Mouse (Mus musculus) CH12F3 (cell line): ENCODE measurements around the gene Kdm2a.

Experiments used
- in situ Hi-C: fragments of 300-500 bp; cut with MboI; formaldehyde crosslinking; loops from 2 replicates; pipeline ENCODE4 v1.14.3; 2020; ENCODE audit warnings: low sequenced_read_pairs

Kdm2a gene

GRCm38 (mm10) chr19:4397798-4398629 lies at the start of gene Kdm2a:
Gene Kdm2a, minus strand, starts transcription at chr19:4398285.
- in situ Hi-C loops = no loop called here

GRCm38 (mm10) chr19:4447445-4447844 lies 49.4 kb upstream of the Kdm2a start:
- in situ Hi-C loops = no loop called here

GRCm38 (mm10) chr19:4446661-4447420 lies 48.8 kb upstream of the Kdm2a start:
- in situ Hi-C loops = no loop called here

- in situ Hi-C loops = no loop called here
Observed at GRCm38 (mm10) chr19:4442408-4442807, 44.3 kb upstream of the Kdm2a start.

- in situ Hi-C loops = no loop called here
Observed at GRCm38 (mm10) chr19:4441621-4442161, 43.6 kb upstream of the Kdm2a start.

- in situ Hi-C loops = no loop called here
Observed at GRCm38 (mm10) chr19:4441090-4441591, 43.1 kb upstream of the Kdm2a start.

GRCm38 (mm10) chr19:4440222-4440621 lies 42.1 kb upstream of the Kdm2a start:
- in situ Hi-C loops = no loop called here

GRCm38 (mm10) chr19:4439161-4439801 lies 41.2 kb upstream of the Kdm2a start, which contains the start of gene Rhod:
Gene Rhod, minus strand, starts transcription at chr19:4439432.
- in situ Hi-C loops = no loop called here

GRCm38 (mm10) chr19:4438791-4439160 lies 40.7 kb upstream of the Kdm2a start:
- in situ Hi-C loops = no loop called here

GRCm38 (mm10) chr19:4437886-4438285 lies 39.8 kb upstream of the Kdm2a start:
- in situ Hi-C loops = no loop called here

GRCm38 (mm10) chr19:4436254-4436653 lies 38.2 kb upstream of the Kdm2a start:
- in situ Hi-C loops = no loop called here

GRCm38 (mm10) chr19:4434999-4435398 lies 36.9 kb upstream of the Kdm2a start:
- in situ Hi-C loops = no loop called here

GRCm38 (mm10) chr19:4433756-4434155 lies 35.7 kb upstream of the Kdm2a start:
- in situ Hi-C loops = no loop called here

- in situ Hi-C loops = no loop called here
Observed at GRCm38 (mm10) chr19:4430091-4430620, 32.1 kb upstream of the Kdm2a start.

GRCm38 (mm10) chr19:4425610-4426366 lies 27.7 kb upstream of the Kdm2a start:
- in situ Hi-C loops = no loop called here

GRCm38 (mm10) chr19:4423021-4423420 lies 24.9 kb upstream of the Kdm2a start:
- in situ Hi-C loops = no loop called here

- in situ Hi-C loops = no loop called here
Observed at GRCm38 (mm10) chr19:4422581-4422980, 24.5 kb upstream of the Kdm2a start.

- in situ Hi-C loops = no loop called here
Observed at GRCm38 (mm10) chr19:4420153-4420910, 22.2 kb upstream of the Kdm2a start.

- in situ Hi-C loops = no loop called here
Observed at GRCm38 (mm10) chr19:4419711-4420110, 21.6 kb upstream of the Kdm2a start.
